Mouse (Mus musculus) liver, adult 2 months (tissue): Measurements from ENCODE around the gene Sos2.

Experiments used
- CTCF ChIP-seq: fragments of 200-500 bp; IDR thresholded peaks from 2 replicates; pipeline ENCODE4 v1.5.1; 2011; ENCODE audit warnings: low read depth, low read length, control low read depth
- POLR2A ChIP-seq: fragments of 200-500 bp; IDR thresholded peaks from 2 replicates; pipeline ENCODE4 v1.6.1; 2011; ENCODE audit warnings: low read length, control low read depth; ENCODE audit not compliant: insufficient read depth; ENCODE audit errors: extremely low read depth

DNA sequence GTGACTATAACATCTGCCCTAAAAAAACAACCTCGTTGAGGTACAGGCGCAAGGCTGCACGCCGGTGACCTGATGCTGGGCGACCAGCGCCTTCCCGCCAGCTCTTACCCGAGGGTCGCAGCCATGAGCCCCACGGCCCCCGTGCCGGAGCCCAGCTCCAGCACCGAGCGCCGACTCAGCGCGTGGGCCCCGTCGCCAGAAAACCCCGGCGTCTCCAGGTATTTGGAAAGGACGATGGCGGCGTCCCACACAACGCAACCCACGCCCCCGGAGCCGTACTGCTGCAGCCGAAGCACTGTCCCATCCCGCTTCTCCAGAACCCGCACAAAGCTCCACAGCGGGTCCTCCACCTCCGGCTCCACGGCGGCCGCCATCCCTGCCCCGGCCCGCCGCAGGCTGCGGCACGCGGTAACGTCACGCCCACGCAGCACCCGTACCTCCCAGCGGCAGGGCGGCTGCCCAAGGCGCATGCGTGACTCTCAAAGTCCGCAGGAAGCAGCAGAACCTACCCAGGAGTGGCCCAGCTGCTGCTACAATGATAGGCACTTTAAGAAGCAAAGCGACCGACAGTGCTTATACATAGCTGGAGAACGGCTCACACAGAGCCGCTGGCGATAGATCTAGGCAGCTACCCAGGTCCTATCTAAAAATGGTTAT lies 98.9 kb downstream of the Sos2 start, which contains the start of gene Vcpkmt:
- TF ChIP-seq POLR2A: 0 out of 2 replicates have a peak, but pooled peaks have one; percentile 41
- TF ChIP-seq CTCF: 0 out of 2 replicates have a peak, but pooled peaks have one; percentile 6
